Mouse (Mus musculus) neural tube, embryonic 13.5 days (tissue): ENCODE measurements around the gene Creb5. TPM values are rescaled to one million over a fixed set of nuclear protein-coding genes. Genes with fewer than 3 reads are reported as not detected.

Experiments
- ATAC-seq: fragments of 200-750 bp; cut with Nextera tagmentation; 2 replicates; pipeline ENCODE4 v1.8.0; 2017; ENCODE audit warnings: low read depth, mild to moderate bottlenecking, moderate TSS enrichment, moderate library complexity
- H3K27ac ChIP-seq: fragments of 300-500 bp; sonication (generic); replicated peaks from 2 replicates; pipeline ENCODE4 v1.5.1; 2015; ENCODE audit warnings: moderate library complexity, mild to moderate bottlenecking, inconsistent platforms
- H3K27me3 ChIP-seq: fragments of 300-500 bp; sonication (generic); 2 replicates; pipeline ENCODE4 v1.6.1; 2015; ENCODE audit warnings: mild to moderate bottlenecking, inconsistent platforms
- H3K36me3 ChIP-seq: fragments of 300-500 bp; sonication (generic); 2 replicates; pipeline ENCODE4 v1.6.1; 2015; ENCODE audit warnings: mild to moderate bottlenecking, inconsistent platforms
- H3K4me1 ChIP-seq: fragments of 300-500 bp; sonication (generic); replicated peaks from 2 replicates; pipeline ENCODE4 v1.6.1; 2015; ENCODE audit warnings: inconsistent platforms
- H3K4me2 ChIP-seq: fragments of 300-500 bp; sonication (generic); 2 replicates; pipeline ENCODE4 v1.6.1; 2015; ENCODE audit warnings: inconsistent platforms, mild to moderate bottlenecking, moderate library complexity
- H3K4me3 ChIP-seq: fragments of 300-500 bp; sonication (generic); 2 replicates; pipeline ENCODE4 v1.5.1; 2015; ENCODE audit warnings: mild to moderate bottlenecking, inconsistent platforms
- H3K9ac ChIP-seq: fragments of 300-500 bp; sonication (generic); 2 replicates; pipeline ENCODE4 v1.6.1; 2015; ENCODE audit warnings: moderate library complexity, mild to moderate bottlenecking, inconsistent platforms
- H3K9me3 ChIP-seq: fragments of 300-500 bp; sonication (generic); 2 replicates; pipeline ENCODE4 v1.6.1; 2016; ENCODE audit warnings: inconsistent platforms
- WGBS: fragments of 180-500 bp; shearing (Covaris S2); methylation state at CpG from one replicate; pipeline ENCODE4 v1.1.7; 2015; 5-methylcytosine and 5-hydroxymethylcytosine counted together
- polyA plus RNA-seq: library from polyadenylated mRNA; unstranded; fragments of >200 nt; fragmentation: Nextera tagmentation; extraction: Ambion mirVana; gene quantifications from 2 replicates; pipeline ENCODE4 v1.2.1, GENCODE M21; 2015

Creb5 gene
- polyA plus RNA-seq, 1 experiment from 2014 or later, result 11.9 TPM

GRCm38 (mm10) chr6:53741222-53741621 is 454.2 kb downstream of the Creb5 start:
- ATAC-seq, result no peak
- Histone ChIP-seq H3K9me3 (no peaks in the 10 kb centered on the region), H3K4me1 (no peaks in the 10 kb centered on the region; the same call in 1 of the 2 replicates), H3K36me3 (no peaks in the 10 kb centered on the region), H3K27me3 (no peaks in the 10 kb centered on the region), H3K9ac (no peak overlapping the region), H3K27ac (no peak overlapping the region), H3K4me2 (no peak overlapping the region), H3K4me3 (no peak overlapping the region)
- WGBS, result 96% methylated on average over 3 of the region's 3 CpGs

Other genes starting within 250 kb of the Creb5 start
- gene Jazf1, start 218.6 kb upstream of the Creb5 start, polyA plus RNA-seq, result 31.6 and 31.7 TPM in 2 replicates